Mouse (Mus musculus) CD4-positive helper T cell, adult 2 months (primary cell): Measurements from ENCODE around the gene Tasp1.
A peak's percentile ranks its signal among the peaks of the same experiment; 100 is the strongest.
"Not testable (repeated sequence)": the region's sequence is repeated elsewhere in the genome, so short reads cannot be mapped to it uniquely, and the experiment has no call there.

ENCODE experiments used
- DNase-seq: peaks from one replicate; pipeline ENCODE4 v3.0.0-alpha.2; 2012; ENCODE audit warnings: low read depth, missing footprints, low spot score

The Tasp1 gene

GRCm38 (mm10) chr2:140058125-140058524 lies 8.5 kb downstream of the Tasp1 start:
- no peak for DNase-seq

DNA sequence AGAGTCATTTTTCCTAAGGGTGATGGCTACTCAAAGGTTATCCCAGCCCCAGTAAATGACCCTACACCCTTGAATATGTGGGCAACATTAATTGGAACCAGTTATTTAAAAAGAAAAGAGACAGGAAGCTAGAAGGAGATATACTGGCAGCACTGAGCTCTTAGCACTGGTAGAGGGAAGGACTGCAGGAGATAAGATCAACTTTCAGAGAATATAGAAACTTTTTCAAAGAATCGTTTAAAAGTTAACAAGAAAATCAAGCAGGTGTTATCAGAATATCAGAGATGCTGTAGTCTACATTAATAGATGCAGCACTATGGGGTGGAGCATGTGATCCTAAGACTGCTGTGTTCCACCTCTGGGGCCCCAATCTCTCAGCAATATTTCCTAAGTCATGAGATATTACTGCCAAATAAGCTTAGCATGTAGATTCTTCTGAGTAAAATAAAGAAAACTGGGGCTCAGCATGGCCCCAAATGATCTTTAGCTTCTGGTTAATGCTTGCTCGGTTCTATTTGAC lies 14.9 kb downstream of the Tasp1 start:
- peak; percentile 16 for DNase-seq

DNA sequence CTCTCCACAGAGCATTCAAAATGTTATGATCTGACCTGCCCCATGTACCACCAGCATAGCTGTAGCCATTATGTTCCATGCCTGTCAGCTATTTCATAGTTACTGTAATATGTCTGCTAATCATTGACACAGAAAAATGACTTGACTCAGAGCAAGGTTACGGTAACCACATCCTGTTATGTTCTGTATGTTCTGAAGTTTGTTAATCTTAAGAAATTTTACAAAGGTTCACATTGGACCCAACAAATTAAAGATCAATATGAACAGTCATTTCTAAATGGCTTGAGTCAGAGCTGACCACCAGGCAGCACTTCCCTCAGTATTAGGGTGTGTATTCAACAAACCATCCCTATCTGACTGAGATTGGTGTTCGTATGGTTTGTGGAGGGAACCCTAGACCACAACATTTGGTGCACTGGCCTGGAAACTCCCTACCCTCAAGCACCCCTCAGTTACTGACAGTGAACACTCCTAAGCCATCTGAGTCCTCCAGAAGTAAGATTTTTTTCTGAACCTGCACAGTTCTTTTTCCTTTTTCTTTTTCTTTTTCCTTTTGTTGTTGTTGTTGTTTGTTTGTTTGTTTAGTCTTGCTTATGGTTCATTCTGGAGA lies 24.0 kb downstream of the Tasp1 start:
- DNase-seq: peak; percentile 87

GRCm38 (mm10) chr2:140042081-140042480 lies 24.5 kb downstream of the Tasp1 start:
- peak; percentile 69 for DNase-seq

- DNase-seq: no peak
Measured at GRCm38 (mm10) chr2:140037459-140037858, 29.1 kb downstream of the Tasp1 start.

DNA sequence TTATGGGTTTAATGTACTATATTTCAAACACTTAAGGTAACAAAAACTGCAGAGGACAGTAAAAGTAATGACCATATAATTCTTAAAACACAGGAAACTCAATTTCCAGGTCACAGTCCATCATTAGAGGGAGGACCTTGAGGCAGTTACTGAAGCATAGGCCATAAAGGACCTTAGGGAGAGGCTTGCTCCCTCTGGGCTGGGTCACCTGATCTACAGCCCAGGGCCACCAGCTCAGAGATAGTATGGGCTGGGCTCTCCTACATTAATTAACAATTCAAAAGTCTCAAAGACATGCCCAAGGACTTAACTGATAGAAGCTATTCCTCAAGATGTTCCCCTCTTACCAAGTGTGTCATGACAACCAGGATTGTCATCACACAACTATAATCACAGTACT lies 29.8 kb downstream of the Tasp1 start:
- no peak for DNase-seq

- DNase-seq: no peak
Measured at GRCm38 (mm10) chr2:140024937-140025336, 41.7 kb downstream of the Tasp1 start.

GRCm38 (mm10) chr2:140007406-140007805 lies 59.2 kb downstream of the Tasp1 start:
- DNase-seq: no peak

- no peak for DNase-seq
Measured at GRCm38 (mm10) chr2:139998170-139998569, 68.4 kb downstream of the Tasp1 start.

DNA sequence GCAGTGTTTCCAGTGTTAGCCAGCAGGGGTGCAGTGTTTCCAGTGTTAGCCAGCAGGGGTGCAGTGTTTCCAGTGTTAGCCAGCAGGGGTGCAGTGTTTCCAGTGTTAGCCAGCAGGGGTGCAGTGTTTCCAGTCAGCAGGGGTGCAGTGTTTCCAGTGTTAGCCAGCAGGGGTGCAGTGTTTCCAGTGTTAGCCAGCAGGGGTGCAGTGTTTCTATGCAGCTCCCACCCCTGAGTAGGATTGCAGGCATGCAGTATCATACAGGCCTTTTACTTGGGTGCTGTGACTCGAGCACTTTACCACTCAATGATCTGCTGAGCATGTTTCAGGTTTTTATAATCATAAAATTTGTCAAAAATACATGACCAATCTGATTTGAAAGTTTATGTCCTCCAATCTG lies 76.7 kb downstream of the Tasp1 start:
- DNase-seq: peak; percentile 30

GRCm38 (mm10) chr2:139967451-139967850 lies 99.2 kb downstream of the Tasp1 start:
- no peak for DNase-seq

DNA sequence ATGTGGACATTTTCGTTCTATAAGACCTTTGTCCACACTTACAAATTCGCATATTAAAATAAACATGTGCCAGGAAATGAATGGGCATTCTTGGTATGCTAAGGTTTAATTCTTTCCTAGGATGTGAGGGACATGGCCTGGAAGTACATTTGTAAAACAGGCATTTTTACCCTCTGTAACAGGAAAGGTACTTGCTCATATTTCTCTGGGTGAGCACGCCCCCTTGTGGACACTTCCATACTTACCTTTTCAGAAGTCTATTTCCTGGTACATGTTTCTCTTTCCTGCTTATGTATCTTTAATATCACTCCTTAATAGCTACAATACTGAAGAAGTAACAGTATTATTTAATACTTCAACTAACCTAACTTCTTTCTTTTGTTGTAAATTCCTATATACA lies 100.3 kb downstream of the Tasp1 start:
- DNase-seq: peak; percentile 66

DNA sequence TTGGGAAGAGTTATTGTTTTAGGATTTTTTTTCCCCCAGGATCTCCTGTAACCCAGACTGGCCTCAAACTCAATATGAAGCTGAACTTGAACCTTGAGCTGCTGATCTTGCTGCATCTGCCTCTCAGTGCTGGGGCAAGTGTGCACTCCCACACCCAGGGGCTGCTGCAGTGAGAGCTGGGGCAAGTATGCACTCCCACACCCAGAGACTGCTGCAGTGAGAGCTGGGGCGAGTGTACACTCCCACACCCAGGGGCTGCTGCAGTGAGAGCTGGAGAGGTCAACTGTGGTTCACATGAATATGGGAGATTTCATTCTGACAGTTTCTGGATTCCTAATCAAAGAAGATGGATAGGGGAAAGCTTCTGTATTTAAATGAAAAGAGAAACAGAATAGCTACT lies 117.8 kb downstream of the Tasp1 start:
- no peak for DNase-seq

- no peak for DNase-seq
Measured at GRCm38 (mm10) chr2:139937581-139937980, 129.0 kb downstream of the Tasp1 start.

DNA sequence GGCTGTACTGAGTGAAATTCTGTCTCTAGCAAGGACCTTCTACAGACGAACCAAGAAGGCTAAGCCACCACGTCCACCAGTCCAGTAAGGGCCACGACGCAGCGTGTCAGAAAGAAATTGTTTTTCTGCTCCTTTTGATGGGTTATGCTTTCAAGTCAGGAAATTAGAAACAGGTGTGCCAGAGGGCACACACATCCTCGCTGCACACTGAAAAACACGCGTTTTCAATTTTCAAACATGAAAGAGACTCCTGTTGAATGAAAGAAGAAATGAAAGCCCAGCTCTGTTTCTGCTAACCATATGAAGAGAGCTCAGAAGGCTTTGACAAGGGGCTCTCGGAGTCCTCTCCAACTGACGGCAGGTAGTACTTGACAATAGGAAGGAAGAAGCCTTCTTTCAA lies 132.0 kb downstream of the Tasp1 start:
- peak; percentile 58 for DNase-seq

- no peak for DNase-seq
Measured at GRCm38 (mm10) chr2:139934033-139934572, 132.5 kb downstream of the Tasp1 start.

GRCm38 (mm10) chr2:139932211-139932610 lies 134.4 kb downstream of the Tasp1 start:
- no peak for DNase-seq

GRCm38 (mm10) chr2:139924937-139925336 lies 141.7 kb downstream of the Tasp1 start:
- peak; percentile 60 for DNase-seq

DNA sequence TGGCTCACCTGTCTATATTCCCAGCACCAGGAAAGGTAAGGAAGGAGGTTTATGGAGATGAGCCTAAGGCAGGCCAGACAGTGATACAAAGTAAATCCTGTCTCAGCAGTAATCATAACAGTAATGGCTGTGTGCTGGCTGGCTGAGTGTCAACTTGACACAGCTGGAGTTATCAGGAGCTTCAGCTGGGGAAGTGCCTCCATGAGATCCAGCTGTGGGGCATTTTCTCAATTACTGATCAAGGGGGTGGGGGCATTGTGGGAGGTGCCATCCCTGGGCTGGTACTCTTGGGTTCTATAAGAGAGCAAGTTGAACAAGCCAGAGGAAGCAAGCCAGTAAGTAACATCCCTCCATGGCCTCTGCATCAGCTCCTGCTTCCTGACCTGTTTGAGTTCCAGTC lies 145.2 kb downstream of the Tasp1 start:
- not testable (repeated sequence) for DNase-seq

- DNase-seq: no peak
Measured at GRCm38 (mm10) chr2:139919757-139920156, 146.8 kb downstream of the Tasp1 start.

DNA sequence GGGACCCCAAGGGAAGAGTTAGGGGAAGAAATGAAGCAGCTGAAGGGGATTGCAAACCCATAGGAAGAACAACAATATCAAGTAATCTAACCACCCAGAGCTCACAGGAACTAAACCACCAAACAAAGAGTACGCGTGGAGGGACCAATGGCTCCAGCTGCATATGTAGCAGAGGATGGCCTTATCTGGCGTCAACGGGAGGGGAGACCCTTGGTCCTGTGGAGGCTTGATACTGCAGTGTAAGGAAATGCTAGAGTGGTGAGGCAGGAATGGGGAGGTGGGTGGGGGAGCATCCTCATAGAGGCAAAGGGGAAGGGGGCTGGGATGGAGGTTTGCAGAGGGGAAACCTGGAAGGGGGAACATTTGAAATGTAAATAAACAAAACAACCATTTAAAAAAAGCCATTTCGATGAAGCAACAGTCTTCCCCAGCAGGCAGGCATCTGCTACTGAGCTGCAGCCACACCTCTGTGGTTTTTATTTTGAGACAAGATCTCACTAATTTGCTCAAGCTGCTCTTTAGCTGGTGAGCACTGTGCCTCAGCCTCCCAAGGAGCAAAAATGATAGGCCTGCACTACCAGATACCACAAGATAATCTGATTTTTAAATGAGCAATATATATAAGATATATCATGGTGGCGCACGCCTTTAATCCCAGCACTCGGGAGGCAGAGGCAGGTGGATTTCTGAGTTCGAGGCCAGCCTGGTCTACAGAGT lies 160.0 kb downstream of the Tasp1 start:
- DNase-seq: no peak

DNA sequence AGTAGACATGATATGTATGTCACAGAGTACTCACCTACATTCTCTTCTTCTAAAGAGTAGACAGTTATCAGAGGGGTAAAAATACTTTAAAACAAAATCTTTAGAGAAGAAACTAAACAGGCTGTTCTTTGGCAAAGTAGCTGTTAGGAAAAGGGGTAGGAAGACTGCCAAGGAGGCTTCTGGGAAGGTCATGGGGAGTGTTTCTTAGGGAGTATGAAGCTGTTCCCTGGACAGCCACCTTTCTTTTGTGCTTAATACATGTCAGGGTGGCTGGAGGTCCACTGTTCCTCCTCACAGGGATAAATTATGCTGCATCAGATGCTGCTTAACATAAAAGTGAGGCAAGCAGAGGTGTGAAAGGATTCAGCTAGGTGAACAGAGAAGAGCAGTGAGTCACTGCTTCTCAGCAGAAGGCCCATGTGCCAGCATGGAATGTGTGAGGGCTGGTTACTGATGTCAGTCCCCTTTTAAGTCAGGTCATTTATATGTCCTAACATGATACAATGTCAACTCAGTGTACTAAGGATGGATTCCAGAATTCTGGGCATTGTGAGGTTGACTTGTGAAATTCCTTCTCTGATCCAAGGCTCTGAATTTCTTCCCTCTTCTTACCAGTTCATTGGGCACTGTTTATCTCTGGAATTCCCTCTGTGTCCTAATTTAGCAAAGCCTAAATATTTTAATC lies 175.1 kb downstream of the Tasp1 start:
- no peak for DNase-seq
